Mouse (Mus musculus): ENCODE data around the gene Rtn4rl1.
A peak's percentile ranks its signal among the peaks of the same experiment; 100 is the strongest.
"Not testable (repeated sequence)": the region's sequence is repeated elsewhere in the genome, so short reads cannot be mapped to it uniquely, and the experiment has no call there.

Gene Rtn4rl1

DNA sequence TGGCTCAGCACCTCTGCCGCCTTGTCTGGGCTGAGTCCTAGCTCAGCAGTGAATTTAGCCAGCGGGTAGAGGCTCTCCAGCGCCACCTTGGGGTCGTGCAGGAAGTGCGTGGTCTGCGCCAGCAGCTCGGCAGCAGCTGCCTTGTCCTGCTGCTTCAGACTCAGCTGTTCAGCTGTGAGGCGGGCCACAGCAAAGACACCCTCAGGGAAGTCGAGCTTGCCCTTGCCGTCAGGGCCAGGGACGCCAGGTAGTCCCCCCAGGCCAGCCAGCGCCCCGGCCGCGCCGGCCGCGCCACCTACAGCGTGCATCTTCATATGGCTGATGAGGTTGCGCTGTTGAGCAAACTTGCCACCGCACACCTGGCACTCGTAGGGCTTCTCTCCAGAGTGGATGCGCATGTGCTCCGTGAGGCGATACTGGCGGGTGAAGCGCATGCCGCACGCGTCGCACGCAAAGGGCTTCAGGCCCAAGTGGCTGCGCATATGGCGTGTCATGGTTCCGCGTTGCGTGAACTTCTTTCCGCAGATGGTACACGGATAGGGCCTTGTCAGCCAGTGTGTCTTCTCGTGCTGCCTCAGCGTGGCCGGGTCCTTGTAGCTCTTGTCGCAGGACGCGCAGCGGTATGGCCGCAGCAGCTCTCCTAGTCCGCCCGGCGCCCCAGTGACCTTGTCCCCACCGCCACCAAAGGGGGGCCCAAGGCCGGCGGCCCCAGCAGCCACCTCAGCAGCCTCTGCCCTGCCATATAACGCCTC lies 28.0 kb upstream of the Rtn4rl1 start:
- DNase-seq = peak; percentile 91

GRCm38 (mm10) chr11:75166193-75166842 lies 27.3 kb upstream of the Rtn4rl1 start:
- DNase-seq = peak; percentile 59

DNA sequence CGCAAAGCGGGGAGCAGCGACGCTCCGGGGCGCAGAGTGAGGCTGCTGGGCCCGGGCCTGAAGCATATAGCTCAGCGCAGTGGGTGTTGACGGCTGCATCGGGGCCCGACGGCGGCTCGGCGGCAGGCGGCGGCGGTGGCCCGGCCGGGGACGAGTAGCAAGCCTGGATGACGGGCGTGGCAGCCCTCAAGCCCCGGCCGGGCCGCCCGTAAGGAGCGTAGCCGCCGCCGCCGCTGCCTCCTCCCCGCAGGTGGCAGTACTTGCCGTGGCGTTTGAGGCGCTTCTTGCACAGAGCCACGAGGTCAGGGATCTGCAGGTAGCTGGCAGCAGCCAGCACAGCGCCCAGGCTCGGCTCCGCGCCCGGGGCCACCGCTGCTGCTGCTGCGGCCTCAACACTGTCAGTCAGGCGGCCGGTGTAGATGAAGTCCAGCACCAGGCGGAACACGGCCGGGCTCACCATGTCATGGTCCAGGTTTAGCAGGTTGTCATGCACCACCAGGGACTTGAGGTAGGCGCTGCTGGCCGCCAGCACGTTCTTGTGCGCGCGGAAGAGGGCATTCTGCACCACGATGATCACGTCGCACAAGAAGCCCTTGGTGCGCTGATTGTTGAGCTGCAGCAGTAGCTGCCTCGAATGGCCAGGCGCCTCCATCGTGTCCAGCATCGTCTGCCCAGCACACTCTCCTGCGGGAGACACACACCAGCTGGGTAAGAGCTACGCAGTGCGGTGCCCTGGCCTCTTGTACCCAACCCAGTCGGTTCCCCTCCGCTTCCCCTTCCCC lies 26.5 kb upstream of the Rtn4rl1 start:
- peak; percentile 68 for DNase-seq

GRCm38 (mm10) chr11:75167643-75168589 lies 25.7 kb upstream of the Rtn4rl1 start:
- DNase-seq = peak; percentile 83

DNA sequence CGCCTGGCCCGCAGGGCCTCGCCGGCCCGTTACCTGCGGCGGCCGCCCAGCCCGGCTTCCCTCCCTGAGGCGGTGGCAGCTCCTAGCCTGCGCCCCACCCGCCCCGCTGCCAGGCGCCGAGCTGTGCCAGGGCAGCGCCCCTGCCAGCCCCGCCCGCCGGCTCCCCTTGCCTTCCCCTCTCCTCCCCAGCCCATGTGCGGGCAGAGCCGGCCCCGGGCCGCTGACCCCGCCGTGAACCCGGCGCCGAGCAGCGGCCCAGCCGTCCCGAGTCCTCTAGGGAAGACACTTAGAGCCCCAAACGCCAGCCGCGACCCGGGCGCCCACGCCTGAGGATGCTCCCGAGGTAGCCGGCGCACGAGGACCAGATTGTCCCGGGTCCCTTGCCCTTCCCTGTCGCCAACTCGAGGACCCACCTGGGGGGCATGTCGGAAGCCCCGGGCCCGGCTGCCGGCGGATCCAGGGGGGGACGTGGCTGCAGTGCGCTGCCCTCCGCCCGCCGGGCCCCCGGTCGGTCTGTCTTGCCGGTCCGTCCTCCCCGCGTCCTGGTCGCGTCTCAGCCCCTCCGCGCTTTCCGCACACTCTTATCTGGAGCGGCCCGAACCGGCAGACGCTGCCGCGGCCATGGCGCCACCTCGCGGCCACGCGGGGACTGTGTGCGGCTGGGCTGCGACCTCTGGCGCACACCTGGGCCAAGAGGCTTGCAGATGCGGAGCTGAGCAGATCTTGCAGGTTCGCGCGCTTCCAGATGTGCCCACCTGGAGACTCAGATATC lies 24.8 kb upstream of the Rtn4rl1 start:
- DNase-seq = peak; percentile 94

DNA sequence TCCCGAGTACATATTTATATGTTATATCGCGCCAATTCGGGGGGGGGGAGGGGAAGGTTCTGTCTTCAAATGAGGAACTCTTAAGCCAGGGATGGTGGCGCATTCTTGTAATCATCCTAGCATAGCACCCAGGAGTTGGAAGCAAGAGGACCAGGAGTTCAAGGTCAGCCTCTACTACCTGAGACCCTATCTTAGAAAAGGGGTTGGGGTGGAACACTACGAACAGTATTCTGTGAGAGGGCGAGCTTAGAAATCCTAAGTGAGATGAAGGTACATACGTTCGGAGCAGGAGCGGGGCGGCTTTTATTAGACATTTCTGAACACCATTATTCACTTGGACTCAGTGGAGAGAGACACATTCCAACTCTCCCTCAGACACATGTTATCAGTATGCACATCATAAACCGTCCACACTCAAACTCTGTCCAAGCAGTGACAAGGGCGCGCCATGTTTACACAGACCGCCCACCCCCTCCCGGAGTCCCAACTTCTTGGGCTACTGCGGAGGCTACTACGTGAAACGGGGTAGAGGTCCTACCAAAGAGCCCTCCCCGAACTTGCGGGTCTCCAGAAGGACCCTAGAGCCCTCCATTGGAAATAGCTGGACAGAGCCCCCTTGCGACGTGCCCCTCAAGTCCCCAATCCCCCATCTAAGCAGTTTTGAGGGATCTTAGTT lies 24.0 kb upstream of the Rtn4rl1 start, which contains the start of gene Hic1:
Gene Hic1 (minus strand): TSS at position 115 of the 676 bp plus-strand sequence.
- DNase-seq = peak; percentile 69

DNA sequence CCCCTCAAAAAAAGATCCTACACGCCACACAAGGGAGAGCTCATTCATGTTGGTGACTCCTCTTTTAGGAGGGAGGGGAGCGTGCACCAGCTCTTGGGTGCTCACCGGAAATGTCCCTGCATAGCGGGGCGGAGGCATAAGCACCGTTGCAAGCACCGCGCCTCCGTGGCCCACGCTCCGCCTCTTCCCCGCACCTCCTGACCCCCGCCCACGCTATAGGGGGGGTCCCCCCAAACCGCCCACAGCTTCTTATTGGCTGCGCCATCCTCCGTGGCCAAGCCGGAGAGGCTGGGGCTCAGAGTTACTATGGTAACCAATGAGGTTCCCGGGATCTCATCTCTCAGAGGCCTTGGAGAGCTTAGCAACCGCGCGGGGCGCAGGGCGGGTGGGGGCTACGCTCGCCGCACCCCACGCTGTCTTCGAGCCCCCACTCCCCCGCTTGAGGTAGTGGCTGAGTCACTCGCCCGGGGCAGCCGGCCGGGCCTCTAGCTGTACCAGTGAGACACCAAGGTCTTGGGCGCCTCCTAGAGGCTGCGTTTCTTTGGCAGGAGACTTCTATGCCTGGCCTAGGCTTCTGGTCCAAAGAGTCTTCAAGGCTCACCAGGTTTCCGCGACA lies 23.3 kb upstream of the Rtn4rl1 start:
- DNase-seq = peak; percentile 97

DNA sequence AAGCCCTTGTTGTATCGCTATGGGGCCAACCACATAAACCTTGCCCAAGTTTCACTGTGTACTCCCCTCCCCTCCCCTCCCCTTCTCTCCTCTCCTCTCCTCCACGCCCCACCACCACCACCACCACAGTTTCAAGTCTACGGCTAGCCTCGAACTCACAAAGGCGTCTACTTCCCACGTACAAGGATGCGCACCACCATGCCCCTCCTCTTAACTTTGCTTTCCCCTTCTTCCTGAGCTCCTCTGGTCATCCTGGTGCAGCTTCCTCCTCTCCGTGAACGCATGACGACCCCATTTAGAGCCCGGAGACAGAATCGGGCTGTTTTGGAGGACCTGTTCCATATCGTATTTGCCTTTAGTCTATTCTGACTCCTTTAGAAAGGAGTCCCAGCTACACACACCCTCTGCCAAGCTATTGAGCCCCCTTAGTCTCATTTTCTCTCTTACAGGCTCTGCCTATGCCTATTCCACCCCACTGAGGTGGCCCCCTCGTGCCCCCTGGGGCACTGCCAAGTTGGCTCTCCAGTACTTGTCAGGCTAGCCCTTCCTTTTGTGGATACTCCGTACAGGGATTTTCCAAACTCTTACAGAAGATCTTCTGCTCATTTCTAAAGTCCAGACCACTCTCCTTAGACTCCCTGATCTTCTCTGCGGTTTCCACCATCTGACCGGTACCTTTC lies 22.3 kb upstream of the Rtn4rl1 start:
- peak; percentile 43 for DNase-seq

DNA sequence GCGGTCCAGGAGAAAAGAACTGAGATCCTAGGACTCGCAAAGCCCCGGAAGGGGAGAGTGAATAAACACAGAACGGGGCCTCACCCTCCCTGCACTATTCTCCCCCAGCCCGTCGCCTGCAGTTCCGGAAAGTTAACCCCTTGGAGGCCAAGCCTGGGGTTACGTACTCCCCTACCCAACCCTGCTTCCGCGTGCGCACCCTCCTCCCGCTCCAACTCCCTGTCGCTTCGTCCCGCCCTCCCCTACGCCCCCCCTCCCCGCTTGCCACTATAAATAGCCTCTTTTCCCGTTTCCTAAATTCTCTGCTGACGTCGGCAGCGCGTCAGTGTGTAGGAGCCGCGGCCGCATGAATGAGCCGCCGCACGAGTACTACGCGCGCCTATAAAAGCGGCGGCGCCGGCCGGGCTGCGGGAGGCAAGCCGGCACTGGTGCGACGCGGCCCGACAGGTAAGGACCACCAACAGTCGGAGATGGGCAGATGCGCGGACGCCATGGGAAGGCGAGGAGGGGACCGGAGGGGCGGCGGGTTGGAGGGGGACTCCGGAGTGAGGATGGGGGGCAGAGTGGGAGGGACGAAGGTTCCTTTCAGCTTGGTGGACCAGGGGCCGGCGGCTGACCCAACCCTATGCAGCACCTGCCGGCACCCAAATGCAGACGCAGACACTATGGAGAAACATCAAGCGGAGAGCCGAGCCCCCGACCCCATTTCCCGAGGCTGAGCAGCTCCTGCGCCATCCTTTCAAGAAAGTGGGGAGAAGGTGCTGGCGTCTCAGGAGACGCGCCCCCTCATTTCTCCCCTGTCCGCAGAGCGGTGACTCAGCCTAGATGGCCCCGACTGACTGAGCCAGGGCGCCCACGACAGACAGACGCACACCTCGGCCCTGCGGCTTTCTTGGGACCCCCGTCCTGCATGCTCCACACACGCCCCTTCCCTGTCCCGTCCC lies 21.2 kb upstream of the Rtn4rl1 start:
- DNase-seq = peak; percentile 76

- DNase-seq = peak; percentile 95
These were observed 20.3 kb upstream of the Rtn4rl1 start for GRCm38 (mm10) chr11:75173095-75173798.

GRCm38 (mm10) chr11:75173799-75174165 lies 19.8 kb upstream of the Rtn4rl1 start:
- DNase-seq = no peak

- DNase-seq = not testable (repeated sequence)
These were observed 19.0 kb upstream of the Rtn4rl1 start for GRCm38 (mm10) chr11:75174574-75174973.

DNA sequence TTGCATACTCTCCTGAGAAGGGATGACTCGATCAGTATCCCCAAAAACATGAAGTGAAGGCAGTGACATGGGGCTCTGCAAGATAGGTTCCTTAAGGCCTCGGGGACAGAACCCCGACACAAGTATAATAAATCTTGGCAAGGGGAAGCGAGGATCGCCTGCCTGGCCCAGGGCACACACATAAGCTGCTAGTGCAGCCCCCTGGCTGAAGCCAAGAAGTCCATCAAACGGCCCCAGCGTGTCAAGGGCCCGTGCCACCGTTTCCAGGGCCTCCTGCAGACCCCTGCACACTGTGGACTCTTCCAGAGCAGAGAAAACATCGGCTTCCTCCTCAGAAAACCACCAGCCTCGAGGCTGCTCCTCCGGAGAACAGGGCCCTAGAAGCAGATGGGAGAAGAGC lies 15.6 kb upstream of the Rtn4rl1 start:
- no peak for DNase-seq

GRCm38 (mm10) chr11:75178672-75179208 lies 14.8 kb upstream of the Rtn4rl1 start, which contains the start of gene Ovca2:
Gene Ovca2, minus strand, starts transcription at chr11:75178835.
- peak; percentile 94 for DNase-seq

GRCm38 (mm10) chr11:75183917-75184570 lies 9.5 kb upstream of the Rtn4rl1 start:
- no peak for DNase-seq

GRCm38 (mm10) chr11:75184573-75184972 lies 9.0 kb upstream of the Rtn4rl1 start:
- no peak for DNase-seq

- no peak for DNase-seq
These were observed 8.6 kb upstream of the Rtn4rl1 start for GRCm38 (mm10) chr11:75184986-75185385.

All from kidney, postnatal 10 days (tissue).